18 mouse cellular contexts compared by ENCODE assay signal in genomic region chr7:54634348-54635035, GRCm38 (mm10).
A peak's percentile ranks its signal among the peaks of the same experiment; 100 is the strongest.
DNase-seq lines count a peak whose midpoint lies in the region; ATAC-seq and TF ChIP-seq lines count a peak whose summit lies in the region.
"Had no signal": no experiment of that assay in that cellular context is flagged by ENCODE, and none has a peak within 500 bp of the region (broad histone marks: within the 10 kb centered on the region; RNA-seq: fewer than 3 reads in every experiment).

No protein-coding gene starts in this region.

- H3K9me3 ChIP-seq in forebrain, embryonic 15.5 days = no peaks in the 10 kb centered on the region
- H3K9me3 ChIP-seq in forebrain, embryonic 12.5 days = no peaks in the 10 kb centered on the region
- no peaks in the 10 kb centered on the region for H3K9me3 ChIP-seq in lung, postnatal 0 days (ENCODE audit: low read length)
- H3K9me3 ChIP-seq in intestine, embryonic 15.5 days = no peaks in the 10 kb centered on the region
- H3K9me3 ChIP-seq: embryonic facial prominence, embryonic 10.5 days; hindbrain, embryonic 10.5 days; limb, embryonic 10.5 days; stomach, embryonic 15.5 days had no signal

- peak; percentile 55 for DNase-seq in brain, adult 2 months (ENCODE audit: low read depth, low spot score)
- peak; percentile 3 to 5 for DNase-seq in cerebellum, postnatal 25 days
- DNase-seq in layer of hippocampus, adult 9-11 months = peak; percentile 51
- DNase-seq in lung, postnatal 0 days (ENCODE audit: low spot score) = no peak
- DNase-seq: gastrocnemius, postnatal 14 days; lung, embryonic 14.5 days; spleen, adult 18-20 months had no signal

- no peak overlapping the region for H3K4me3 ChIP-seq in forebrain, embryonic 15.5 days
- H3K4me3 ChIP-seq in forebrain, embryonic 12.5 days (replicated peaks) = no peak overlapping the region
- no peak overlapping the region for H3K4me3 ChIP-seq in lung, postnatal 0 days (ENCODE audit: low read depth, low read length)
- H3K4me3 ChIP-seq in intestine, embryonic 15.5 days (replicated peaks) = no peak overlapping the region
- H3K4me3 ChIP-seq: embryonic facial prominence, embryonic 10.5 days; hindbrain, embryonic 10.5 days; limb, embryonic 10.5 days; stomach, embryonic 15.5 days had no signal

- H3K4me2 ChIP-seq in forebrain, embryonic 15.5 days (replicated peaks) = no peak overlapping the region
- H3K4me2 ChIP-seq in forebrain, embryonic 12.5 days = no peak overlapping the region
- no peak overlapping the region for H3K4me2 ChIP-seq in lung, postnatal 0 days (replicated peaks; ENCODE audit: low read depth, low read length)
- H3K4me2 ChIP-seq in intestine, embryonic 15.5 days (replicated peaks) = no peak overlapping the region
- H3K4me2 ChIP-seq: liver, embryonic 11.5 days; lung, embryonic 14.5 days; midbrain, embryonic 11.5 days; stomach, embryonic 15.5 days had no signal

- H3K27me3 ChIP-seq in forebrain, embryonic 15.5 days = no peaks in the 10 kb centered on the region
- no peaks in the 10 kb centered on the region for H3K27me3 ChIP-seq in forebrain, embryonic 12.5 days
- H3K27me3 ChIP-seq in lung, postnatal 0 days (replicated peaks; ENCODE audit: insufficient read depth, low read length) = no peaks in the 10 kb centered on the region
- no peaks in the 10 kb centered on the region for H3K27me3 ChIP-seq in intestine, embryonic 15.5 days (replicated peaks)
- H3K27me3 ChIP-seq: stomach, embryonic 15.5 days had no signal

- no peak for TF ChIP-seq EP300 in lung, postnatal 0 days (IDR thresholded peaks at IDR 0.05)

- H3K9ac ChIP-seq in forebrain, embryonic 15.5 days (replicated peaks) = no peak overlapping the region
- no peak overlapping the region for H3K9ac ChIP-seq in forebrain, embryonic 12.5 days
- H3K9ac ChIP-seq in lung, postnatal 0 days (replicated peaks; ENCODE audit: low read depth) = no peak overlapping the region
- H3K9ac ChIP-seq in intestine, embryonic 15.5 days = no peak overlapping the region
- H3K9ac ChIP-seq: lung, embryonic 14.5 days; stomach, embryonic 15.5 days had no signal

- H3K4me1 ChIP-seq in forebrain, embryonic 15.5 days = peaks cover 10% of the 10 kb centered on the region
- no peaks in the 10 kb centered on the region for H3K4me1 ChIP-seq in forebrain, embryonic 12.5 days
- H3K4me1 ChIP-seq in lung, postnatal 0 days (ENCODE audit: insufficient read depth, low read depth, low read length) = no peaks in the 10 kb centered on the region
- H3K4me1 ChIP-seq in intestine, embryonic 15.5 days (replicated peaks) = no peaks in the 10 kb centered on the region
- H3K4me1 ChIP-seq: embryonic facial prominence, embryonic 10.5 days; hindbrain, embryonic 10.5 days; limb, embryonic 10.5 days; stomach, embryonic 15.5 days had no signal

- H3K27ac ChIP-seq in forebrain, embryonic 15.5 days (replicated peaks) = peak overlapping the region; percentile 72
- H3K27ac ChIP-seq in forebrain, embryonic 12.5 days = no peak overlapping the region
- no peak overlapping the region for H3K27ac ChIP-seq in lung, postnatal 0 days (ENCODE audit: low read length)
- H3K27ac ChIP-seq in intestine, embryonic 15.5 days = no peak overlapping the region
- H3K27ac ChIP-seq: embryonic facial prominence, embryonic 10.5 days; hindbrain, embryonic 10.5 days; limb, embryonic 10.5 days; macrophage; stomach, embryonic 15.5 days had no signal

- no peaks in the 10 kb centered on the region for H3K36me3 ChIP-seq in forebrain, embryonic 15.5 days
- no peaks in the 10 kb centered on the region for H3K36me3 ChIP-seq in forebrain, embryonic 12.5 days (replicated peaks)
- H3K36me3 ChIP-seq in lung, postnatal 0 days (ENCODE audit: insufficient read depth, low read length) = no peaks in the 10 kb centered on the region
- no peaks in the 10 kb centered on the region for H3K36me3 ChIP-seq in intestine, embryonic 15.5 days
- H3K36me3 ChIP-seq: embryonic facial prominence, embryonic 10.5 days; hindbrain, embryonic 10.5 days; limb, embryonic 10.5 days; stomach, embryonic 15.5 days had no signal

- 48% methylated on average over 10 of the region's 10 CpGs for WGBS in forebrain, embryonic 15.5 days
- WGBS in forebrain, embryonic 12.5 days = 80% methylated on average over 10 of the region's 10 CpGs
- WGBS in lung, postnatal 0 days = 79% methylated on average over 10 of the region's 10 CpGs
- WGBS in intestine, embryonic 15.5 days = 88% methylated on average over 10 of the region's 10 CpGs

- TF ChIP-seq CTCF in lung, postnatal 0 days (IDR thresholded peaks at IDR 0.05) = no peak

- ATAC-seq in forebrain, embryonic 15.5 days (replicated peaks) = peak; percentile 85
- no peak for ATAC-seq in forebrain, embryonic 12.5 days (ENCODE audit: low FRiP score)
- no peak for ATAC-seq in lung, postnatal 0 days
- ATAC-seq in intestine, embryonic 15.5 days = no peak
- ATAC-seq: inflammation-experienced regulatory T-cells, adult 6 months had no signal
